Mouse (Mus musculus): ENCODE measurements around the gene 2510002D24Rik.

- TF ChIP-seq CTCF (IDR thresholded peaks at IDR 0.05; ENCODE audit: low read depth) = no peak
- TF ChIP-seq EP300 (IDR thresholded peaks at IDR 0.05; ENCODE audit: low read depth) = no peak
Measured at GRCm38 (mm10) chr16:18786652-18787051, 49.7 kb upstream of the 2510002D24Rik start.
